Mouse (Mus musculus) liver, adult 2 months (tissue): ENCODE measurements around the gene Tent5c.

Experiments
- CTCF ChIP-seq: fragments of 200-500 bp; IDR thresholded peaks from 2 replicates; pipeline ENCODE4 v1.5.1; 2011; ENCODE audit warnings: low read depth, low read length, control low read depth
- POLR2A ChIP-seq: fragments of 200-500 bp; IDR thresholded peaks from 2 replicates; pipeline ENCODE4 v1.6.1; 2011; ENCODE audit warnings: low read length, control low read depth; ENCODE audit not compliant: insufficient read depth; ENCODE audit errors: extremely low read depth

- TF ChIP-seq POLR2A (no peak), CTCF (no peak)
These were observed 73.5 kb downstream of the Tent5c start for GRCm38 (mm10) chr3:100415671-100416070.
